Mouse (Mus musculus): Measurements from ENCODE around the gene Bahcc1. TPM values are rescaled to one million over a fixed set of nuclear protein-coding genes. Genes with fewer than 3 reads are reported as not detected.

The Bahcc1 gene
- total RNA-seq, 2 experiments from 2014 or later = 20.6 to 21.3 TPM

DNA sequence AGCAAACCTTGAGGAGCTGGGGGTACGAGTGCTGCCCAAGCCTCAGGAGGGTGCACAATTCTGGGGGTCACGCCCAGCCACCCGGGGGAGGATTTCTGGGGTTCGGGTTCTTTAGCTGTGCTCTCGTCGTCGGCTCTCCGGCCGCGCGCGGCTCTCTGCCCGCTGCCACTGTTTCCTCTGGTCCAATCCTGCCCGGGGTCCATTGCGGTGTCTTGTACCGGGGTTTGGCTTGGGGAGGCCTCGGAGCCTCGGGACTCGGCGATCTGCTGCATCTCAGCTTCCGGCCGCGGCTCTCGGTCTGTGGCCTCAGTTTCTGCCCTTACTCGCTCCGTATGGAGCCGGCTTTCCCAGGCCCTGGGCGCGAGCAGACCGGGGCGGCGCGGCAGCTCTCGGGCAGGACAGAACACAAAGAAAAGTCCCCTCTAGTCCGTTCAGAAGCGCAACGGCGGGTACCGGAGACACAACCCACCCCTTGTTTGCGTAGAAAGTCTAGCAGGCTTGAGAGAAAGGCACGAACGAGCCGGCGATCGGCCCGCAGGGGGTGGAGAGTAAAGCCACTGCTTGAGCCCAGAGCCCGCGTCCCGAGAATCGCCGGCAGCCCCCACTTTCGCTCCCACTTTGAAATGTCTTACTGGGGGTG is 1.5 kb downstream of the Bahcc1 start:
- Histone ChIP-seq H3K4me3 (peak overlapping the region; percentile 89), H3K27ac (peak overlapping the region; percentile 95)
- TF ChIP-seq CTCF (IDR thresholded peaks at IDR 0.05) = no peak
- DNase-seq (ENCODE audit: extremely low spot score in 1 of 2, low spot score in 2 of 2) = peak in 1 of 2 experiments; percentile 58
- intact Hi-C loops (cut with DNase I) = no loop called here

DNA sequence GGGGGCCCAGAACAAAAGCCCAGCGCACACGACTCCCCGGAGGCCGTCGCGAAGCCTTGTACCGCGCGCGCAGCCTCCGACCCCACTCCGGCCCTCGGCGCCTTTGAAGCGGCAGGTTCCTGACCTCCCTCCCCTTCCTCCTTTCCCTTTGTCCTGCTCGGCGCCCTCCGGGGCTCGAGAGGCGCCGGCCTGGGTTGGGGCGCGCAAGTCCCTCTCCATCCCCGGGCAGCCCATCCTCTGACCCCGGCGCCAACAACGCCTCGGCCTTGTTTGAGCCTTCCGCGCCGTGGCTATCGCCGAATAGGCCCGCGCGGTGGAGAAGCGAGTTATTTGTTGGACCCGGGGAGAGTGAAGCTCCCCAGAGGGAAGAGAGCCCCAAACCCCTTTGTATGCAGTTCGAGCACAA is 2.0 kb downstream of the Bahcc1 start:
- peak overlapping the region; percentile 89 for H3K4me3 ChIP-seq
- no peak for TF ChIP-seq CTCF (IDR thresholded peaks at IDR 0.05)
- intact Hi-C loops (cut with DNase I) = loop anchor here (5.0 kb wide), 1 partner anchor 113 kb away; the partner anchor contains the start of gene Actg1
- peak in 1 of 2 experiments; percentile 53 for DNase-seq (ENCODE audit: extremely low spot score in 1 of 2, low spot score in 2 of 2)
- peak overlapping the region; percentile 95 for H3K27ac ChIP-seq

DNA sequence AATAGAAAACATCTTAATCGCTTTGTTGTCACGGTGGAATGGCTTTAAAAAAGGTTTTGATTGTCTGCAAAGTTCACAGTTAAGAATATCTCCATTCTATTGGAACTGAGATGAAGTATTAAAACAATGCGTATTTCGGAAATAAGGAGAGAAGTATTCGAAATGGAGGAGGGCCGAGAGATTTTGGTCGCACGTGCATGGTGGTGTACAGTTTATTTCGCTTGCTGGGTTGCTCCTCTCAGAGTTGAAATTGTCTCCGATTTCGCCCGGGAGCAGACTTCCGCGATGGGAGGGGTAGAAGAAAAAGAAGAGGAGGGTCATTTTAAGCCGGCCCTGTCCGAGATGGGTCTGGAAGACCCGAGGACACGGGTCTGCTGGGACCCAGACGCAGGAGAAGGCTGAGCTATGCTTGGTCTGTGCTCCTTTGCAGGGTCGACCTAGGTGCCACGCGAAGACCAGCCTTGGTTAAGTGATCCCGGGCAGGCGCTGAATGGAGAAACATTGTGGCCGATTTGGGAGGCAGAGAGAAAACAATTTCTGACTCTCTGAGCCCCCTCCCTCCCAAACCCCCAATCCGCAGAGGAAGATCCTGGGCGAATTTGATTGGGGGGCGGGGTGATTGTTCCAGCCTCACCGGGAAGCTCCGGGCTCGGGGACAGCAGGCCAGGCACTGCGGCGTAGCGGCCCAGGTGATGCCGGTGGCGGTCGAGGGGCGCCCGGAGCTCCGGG is 2.8 kb downstream of the Bahcc1 start:
- no peak for TF ChIP-seq CTCF (IDR thresholded peaks at IDR 0.05)
- H3K4me3 ChIP-seq = peak overlapping the region; percentile 89
- H3K27ac ChIP-seq = peak overlapping the region; percentile 95
- peak in 1 of 2 experiments; percentile 45 for DNase-seq (ENCODE audit: extremely low spot score in 1 of 2, low spot score in 2 of 2)
- intact Hi-C loops (cut with DNase I) = loop anchor here (1.0 to 5.0 kb wide), 2 partner anchors 47 to 112 kb away; partner anchors contain the start of gene Actg1

DNA sequence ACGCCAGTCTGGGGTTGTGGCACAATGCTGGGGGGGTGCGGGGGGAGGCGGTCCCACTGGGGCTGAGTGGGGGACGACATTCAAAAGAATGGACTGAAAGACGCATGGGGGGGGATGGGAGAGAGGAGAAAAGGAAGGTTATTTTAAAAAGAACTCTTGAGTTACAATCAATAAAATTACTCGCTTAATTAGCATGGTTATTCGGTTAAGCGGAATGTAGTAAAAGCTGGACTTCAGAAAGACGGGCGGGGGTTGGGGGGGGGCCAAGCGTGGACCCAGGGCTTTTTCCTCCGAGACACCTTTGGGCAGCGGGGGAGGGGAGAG is 3.3 kb downstream of the Bahcc1 start:
- Histone ChIP-seq H3K4me3 (peak overlapping the region; percentile 89), H3K27ac (peak overlapping the region; percentile 95)
- TF ChIP-seq CTCF (IDR thresholded peaks at IDR 0.05) = no peak
- intact Hi-C loops (cut with DNase I) = loop anchor here (1.0 to 5.0 kb wide), 2 partner anchors 48 to 111 kb away; partner anchors contain the start of gene Actg1
- no peak for DNase-seq (ENCODE audit: extremely low spot score in 1 of 2, low spot score in 2 of 2)

DNA sequence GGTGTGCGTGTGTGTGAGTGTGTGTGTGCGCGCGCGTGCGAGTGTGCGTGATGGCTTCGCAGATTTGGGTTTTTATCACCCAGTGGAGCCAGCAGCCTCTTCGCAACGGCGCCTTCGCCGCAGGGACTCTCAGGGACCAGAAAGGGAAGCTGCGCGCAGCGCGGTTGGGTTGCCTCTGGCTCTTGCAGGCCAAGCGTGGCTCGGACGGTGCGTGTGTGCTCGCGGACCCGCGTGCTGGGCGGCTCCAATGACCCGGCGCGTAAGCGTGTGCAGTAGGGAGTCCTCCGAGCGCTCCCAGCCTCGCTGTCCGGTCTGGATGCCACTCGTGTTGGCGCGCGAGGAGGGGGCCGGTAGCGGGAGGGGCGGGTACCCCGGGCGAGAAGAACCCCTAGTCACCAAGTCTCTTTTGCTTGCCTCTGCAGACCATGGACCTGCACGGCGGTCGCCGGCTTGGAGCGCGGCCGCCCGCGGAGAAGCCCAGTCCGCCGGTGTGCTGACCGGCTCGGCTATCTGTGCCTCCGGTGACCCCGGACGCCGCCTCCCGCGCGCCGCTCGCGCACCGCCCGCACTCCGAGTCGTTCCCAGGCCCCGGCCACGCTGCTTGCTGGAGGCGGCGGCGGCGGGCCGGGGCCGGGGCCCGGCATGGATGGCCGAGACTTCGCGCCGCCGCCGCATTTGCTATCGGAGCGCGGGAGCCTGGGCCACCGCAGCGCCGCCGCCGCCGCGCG is 3.9 kb downstream of the Bahcc1 start:
- Histone ChIP-seq H3K4me3 (peak overlapping the region; percentile 89), H3K27ac (peak overlapping the region; percentile 95)
- intact Hi-C loops (cut with DNase I) = loop anchor here (1.0 to 5.0 kb wide), 2 partner anchors 48 to 111 kb away; partner anchors contain the start of gene Actg1
- no peak for TF ChIP-seq CTCF (IDR thresholded peaks at IDR 0.05)
- DNase-seq (ENCODE audit: extremely low spot score in 1 of 2, low spot score in 2 of 2) = peak; percentile 64 to 65

DNA sequence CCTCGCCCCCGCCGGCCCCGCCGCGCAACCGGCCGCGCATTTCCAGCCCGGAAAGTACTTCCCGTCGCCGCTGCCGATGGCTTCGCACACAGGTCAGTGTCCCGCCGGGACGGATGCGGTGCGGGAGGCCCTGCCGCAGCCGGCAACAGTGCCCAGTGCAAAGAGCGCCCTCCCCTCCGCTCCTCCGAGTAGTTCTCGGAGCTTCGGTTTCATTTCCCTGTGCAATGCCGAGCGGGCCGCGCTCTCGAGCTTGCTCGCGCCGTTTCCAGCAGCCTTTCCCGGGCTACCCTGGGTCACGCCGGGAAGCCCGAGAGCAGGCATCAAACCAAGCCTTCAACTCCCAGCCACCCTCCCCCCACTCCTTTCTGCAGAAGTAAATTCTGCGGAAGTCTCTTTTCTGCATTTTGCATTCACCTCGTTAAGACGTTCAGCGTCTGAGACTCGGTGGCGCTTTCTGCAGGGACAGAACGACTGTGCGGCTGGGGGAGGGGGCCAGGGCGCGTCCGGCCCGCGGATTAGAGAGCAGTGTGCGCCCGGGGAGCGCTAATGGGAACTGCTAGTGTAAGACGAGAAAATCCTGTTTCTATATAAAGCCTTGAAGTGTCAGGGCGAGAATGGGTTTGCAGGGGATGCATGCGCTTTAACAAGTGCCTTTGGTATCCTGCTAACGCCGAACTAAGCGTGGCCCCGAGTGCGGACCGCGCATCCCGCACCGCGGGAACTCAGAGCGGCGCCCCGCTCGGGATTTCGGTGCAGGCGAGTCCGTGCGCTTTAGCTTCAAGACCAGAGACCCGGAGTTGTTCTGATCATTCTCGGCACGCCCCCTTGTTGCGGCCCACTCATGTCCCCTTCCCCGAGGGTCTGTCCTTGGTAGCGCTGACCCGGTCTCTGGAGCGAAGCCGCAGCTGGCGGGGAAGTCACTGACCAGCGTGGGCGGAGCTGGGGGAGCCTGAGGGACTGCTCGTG is 4.7 kb downstream of the Bahcc1 start:
- intact Hi-C loops (cut with DNase I) = loop anchor here (5.0 kb wide), 1 partner anchor 110 kb away; the partner anchor contains the start of gene Actg1
- DNase-seq (ENCODE audit: extremely low spot score in 1 of 2, low spot score in 2 of 2) = peak; percentile 51 to 56
- peak overlapping the region; percentile 89 for H3K4me3 ChIP-seq
- no peak for TF ChIP-seq CTCF (IDR thresholded peaks at IDR 0.05)
- peak overlapping the region; percentile 95 for H3K27ac ChIP-seq

DNA sequence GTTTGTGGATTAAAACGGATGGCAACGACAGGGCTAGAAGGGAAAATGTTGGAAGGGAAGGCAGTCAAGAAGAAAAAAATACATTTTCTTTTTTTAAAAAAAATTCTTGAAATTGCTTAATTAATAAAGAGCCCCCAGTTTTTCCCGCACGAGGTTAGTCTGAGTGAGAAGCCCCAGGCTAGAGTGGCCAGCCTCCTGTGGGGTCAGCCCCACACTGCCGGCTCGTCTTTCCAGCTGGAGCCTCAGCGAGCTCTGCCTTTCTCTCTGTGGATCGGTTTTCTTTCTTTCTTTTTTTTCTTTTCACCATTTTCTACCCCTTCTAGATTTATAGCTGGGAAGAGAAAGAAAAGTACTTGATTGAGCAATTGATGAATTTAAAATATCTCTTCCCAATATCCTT is 5.6 kb downstream of the Bahcc1 start:
- intact Hi-C loops (cut with DNase I) = loop anchor here (5.0 kb wide), 1 partner anchor 109 kb away; the partner anchor contains the start of gene Actg1
- no peak for TF ChIP-seq CTCF (IDR thresholded peaks at IDR 0.05)
- Histone ChIP-seq H3K27ac (peak overlapping the region; percentile 95), H3K4me3 (peak overlapping the region; percentile 89)
- no peak for DNase-seq (ENCODE audit: extremely low spot score in 1 of 2, low spot score in 2 of 2)

DNA sequence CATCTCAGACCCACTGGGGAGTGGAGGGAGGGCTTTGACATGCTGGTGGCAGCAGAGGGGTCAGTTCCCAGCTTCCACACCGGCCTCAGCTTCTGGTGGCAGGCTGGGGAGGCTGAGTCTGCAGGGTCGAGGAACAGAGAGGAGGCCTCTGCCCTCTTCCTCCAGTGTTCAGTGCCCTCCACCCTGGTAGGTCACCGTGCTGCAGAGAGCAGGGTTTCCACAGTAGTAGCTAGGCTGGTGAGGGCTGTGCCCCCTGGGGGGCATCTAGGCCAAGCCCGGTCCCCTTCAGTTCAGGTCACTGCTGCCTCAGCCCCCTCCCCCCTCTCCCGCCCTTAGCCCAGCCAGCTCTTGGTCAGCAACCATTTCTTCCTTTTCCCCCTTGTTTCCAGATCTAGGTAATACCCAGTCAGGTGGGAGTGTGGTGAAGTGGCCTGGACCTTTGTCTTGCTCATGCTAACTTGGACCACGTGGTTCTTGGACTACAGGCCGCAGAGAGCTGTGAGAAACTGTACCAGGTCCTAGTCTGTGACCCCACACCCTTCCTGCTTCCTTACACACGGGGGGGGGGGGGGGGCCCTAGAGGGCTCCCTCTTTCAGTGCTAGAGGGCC is 6.1 kb downstream of the Bahcc1 start:
- peak overlapping the region; percentile 95 for H3K27ac ChIP-seq
- intact Hi-C loops (cut with DNase I) = loop anchor here (5.0 kb wide), 1 partner anchor 108 kb away; the partner anchor contains the start of gene Actg1
- TF ChIP-seq CTCF (IDR thresholded peaks at IDR 0.05) = no peak
- no peak for DNase-seq (ENCODE audit: extremely low spot score in 1 of 2, low spot score in 2 of 2)
- peak overlapping the region; percentile 89 for H3K4me3 ChIP-seq

DNA sequence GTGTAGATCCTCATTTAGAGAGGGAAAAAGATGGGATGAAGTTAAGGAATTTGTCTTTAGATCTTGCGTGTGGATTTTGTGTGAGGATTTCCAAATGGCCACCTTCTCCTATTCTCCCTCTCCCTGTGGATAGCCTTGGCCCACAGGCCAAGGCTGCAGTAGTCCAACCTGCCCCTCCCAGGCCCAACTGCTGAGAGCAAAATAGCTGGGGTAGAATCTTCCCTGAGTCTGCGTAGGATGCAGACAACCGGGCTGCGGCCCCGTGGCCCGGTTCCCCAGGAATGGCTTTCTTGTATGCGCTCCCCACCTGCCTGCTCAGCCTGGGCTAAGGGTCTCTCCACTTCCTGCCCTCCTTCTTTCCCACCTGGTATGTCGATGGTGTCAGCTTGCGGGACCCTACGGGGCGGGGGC is 6.8 kb downstream of the Bahcc1 start:
- intact Hi-C loops (cut with DNase I) = loop anchor here (5.0 kb wide), 1 partner anchor 108 kb away; the partner anchor contains the start of gene Actg1
- Histone ChIP-seq H3K4me3 (peak overlapping the region; percentile 37), H3K27ac (peak overlapping the region; percentile 95)
- no peak for DNase-seq (ENCODE audit: extremely low spot score in 1 of 2, low spot score in 2 of 2)
- no peak for TF ChIP-seq CTCF (IDR thresholded peaks at IDR 0.05)

DNA sequence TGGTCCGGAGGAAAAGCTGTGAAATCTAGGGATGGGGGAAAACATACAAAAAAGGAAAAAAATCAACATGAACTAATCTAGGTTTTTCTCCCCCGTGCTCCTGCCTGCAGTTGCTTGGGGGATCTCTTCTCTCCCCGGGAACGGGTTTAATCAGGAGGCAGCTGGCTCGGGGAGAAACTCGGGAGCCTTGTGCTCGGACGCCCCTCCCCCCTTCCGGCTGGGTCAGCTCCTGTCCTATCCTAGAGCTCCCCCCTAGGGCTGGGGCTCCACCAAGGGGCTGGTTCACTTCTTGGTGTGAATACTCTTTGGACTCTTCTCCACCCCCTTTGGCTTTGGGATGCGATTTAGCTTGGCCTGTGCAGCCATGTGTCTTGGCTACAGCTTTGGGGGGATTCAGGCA is 7.5 kb downstream of the Bahcc1 start:
- Histone ChIP-seq H3K27ac (peak overlapping the region; percentile 95), H3K4me3 (peak overlapping the region; percentile 37)
- peak; percentile 65 to 79 for DNase-seq (ENCODE audit: extremely low spot score in 1 of 2, low spot score in 2 of 2)
- intact Hi-C loops (cut with DNase I) = loop anchor here (2.0 kb wide), 1 partner anchor 67 kb away; no protein-coding TSS in a partner anchor
- no peak; the same call in none of the 2 replicates for TF ChIP-seq CTCF (IDR thresholded peaks at IDR 0.05)

Measured in left cerebral cortex, adult 2 months (tissue).